Mouse (Mus musculus) cerebellum, postnatal 4 days (tissue): ENCODE results near the gene C3.

Source experiments
- DNase-seq, 2 experiments: peaks; one replicate each; pipeline ENCODE4 v3.0.0; 2022; ENCODE audit warnings: low spot score in 2 of 2, mixed read lengths in 1 of 2

C3 gene

DNA sequence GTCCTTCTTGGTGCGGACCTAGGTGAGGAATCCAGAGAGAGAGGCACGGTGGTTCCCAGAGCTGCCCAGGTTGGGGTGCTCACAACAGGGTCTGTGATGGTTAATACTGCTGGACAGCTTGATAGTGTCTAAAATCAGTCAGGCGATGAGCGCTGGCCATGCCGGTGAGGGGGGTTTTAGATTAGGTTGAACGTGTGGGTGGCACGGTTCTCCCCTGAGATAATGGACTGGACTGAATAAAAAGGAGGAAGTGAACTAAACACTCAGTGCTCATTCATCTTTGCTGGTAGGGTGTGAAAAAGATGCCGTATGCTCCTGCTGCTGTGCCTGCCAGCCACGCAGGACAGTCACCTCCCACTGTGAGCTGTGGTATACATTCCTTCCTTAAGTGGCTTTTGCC, 4.6 kb downstream of the C3 start:
- peak in 1 of 2 experiments; percentile 14 for DNase-seq

DNA sequence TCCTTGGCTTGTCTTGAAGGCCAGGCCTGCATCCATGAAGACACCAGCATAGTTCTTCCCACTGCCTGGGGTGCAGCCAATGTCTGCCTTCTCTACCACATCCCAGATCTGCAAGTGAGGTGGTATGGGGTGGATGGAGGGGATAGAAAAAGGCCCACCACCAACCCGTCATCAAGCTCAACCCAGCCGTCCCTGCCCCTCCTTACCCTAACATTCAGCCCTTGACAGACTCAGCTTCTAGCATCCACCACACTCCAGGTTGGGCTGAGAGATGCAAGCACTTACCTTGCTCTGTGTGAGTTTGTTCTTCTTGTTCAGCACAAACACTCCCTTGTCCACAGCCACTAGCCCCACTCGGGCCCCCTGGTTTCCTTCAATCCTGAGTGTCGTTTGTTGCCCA, 6.0 kb downstream of the C3 start:
- peak in 1 of 2 experiments; percentile 13 for DNase-seq

DNA sequence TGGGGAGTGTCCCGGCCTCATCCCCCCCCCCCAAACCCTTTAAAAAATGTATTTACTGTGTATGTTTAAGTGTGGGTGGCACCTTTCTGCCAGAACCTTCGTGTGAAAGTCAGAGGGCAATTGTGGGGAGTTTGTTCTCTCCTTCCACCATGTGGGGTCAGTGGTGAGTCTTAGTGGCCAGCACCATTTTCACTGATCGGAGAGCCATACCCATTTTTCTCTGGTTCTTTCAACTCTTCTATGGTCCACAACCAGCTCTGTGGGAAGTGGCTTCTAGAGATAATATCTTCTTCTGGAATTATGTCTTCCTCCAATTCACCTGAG, 8.1 kb downstream of the C3 start:
- no peak for DNase-seq

DNA sequence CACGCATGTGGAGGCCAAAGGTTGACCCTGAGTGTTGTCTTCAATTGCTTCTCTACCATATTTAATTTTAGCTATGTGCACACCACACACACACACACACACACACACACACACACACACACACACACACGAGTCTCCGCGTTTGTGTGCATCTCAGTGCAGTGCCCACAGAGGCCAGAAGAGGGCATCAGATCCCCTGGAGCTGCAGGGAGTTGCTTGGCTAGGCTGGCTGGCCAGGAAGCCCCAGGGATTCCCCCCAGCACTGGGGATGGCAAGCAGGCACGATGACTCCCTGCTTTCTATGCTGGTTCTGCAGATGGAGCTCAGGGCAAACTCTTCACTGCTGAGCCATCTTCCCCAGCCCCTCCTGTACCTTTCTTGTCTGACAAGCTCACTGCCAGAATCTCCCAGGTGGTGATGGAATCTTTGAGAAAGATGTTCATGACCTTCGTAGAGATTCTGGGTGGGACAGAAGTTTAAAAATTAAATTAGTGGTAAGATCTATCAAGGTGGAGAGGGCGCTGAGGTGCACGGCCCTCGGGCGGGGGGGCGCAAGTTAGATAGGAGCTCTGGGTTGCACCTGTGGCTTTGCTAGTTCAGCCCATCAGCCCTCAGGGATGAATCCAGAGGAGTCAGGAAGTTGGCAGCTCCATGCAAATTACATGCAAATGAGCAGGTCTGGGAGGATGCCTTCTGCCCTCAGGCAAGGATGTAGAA, 8.6 kb downstream of the C3 start:
- DNase-seq, result peak; percentile 53 to 71

DNA sequence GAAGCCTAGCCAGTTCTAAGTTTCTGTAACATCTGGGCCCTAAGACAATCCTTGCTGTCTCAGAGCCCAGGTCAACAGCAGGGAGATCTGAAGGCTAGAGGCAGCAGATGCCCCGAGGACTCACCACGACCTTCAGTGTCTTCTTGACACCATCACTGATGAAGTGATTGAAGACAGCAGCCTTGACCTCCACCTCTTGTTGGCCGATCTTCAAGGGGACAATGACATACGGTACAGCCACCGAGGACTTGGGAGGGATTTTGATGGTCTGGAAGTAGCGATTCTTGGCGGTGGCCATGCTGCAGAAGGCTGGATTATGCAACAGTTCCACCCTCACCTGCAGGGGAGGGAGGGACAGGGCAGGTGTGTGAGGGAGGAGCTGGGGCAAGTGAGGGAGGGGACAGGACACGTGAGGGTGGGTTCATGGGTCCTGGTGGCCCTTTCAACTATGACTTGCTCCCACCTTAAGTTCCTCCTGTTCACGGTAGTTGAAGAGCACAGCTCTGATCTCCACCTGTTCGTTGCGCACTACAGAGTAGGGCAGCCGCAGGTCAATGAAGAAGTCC, 9.5 kb downstream of the C3 start:
- DNase-seq, result peak in 1 of 2 experiments; percentile 11

DNA sequence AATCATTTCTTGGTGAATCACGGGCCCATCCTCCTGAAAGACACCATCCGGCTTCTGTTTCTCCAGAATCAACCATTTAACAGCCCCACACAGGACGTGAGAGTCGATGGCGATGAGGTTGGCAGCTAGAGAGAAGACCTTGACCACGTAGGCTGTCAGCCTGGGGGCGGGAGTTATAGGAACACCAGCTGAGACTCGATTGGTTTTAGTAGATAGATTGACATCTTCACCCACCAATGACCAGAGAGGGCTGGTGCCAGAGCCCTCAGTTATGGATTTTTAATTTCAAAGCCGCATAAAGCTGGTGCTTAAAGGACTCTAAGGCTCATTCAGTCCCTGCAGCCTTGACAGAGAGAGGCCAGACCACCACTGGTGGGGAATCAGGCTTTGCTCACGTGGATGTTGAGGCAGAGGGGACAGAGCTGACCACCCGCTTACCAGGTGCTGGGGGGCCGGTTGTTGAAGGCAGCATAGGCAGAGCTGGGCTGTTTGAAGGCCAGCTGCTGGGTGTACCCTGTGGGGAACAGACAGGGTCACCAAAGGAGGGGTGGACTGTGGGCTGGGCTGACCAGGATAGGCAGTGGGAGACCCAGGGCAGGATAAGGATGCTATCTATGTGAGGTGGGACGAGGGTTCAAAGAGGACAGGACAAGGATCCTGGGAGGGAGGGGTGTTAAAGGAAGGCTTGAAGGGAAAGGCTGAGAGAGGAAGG, 13.1 kb downstream of the C3 start:
- DNase-seq, result peak in 1 of 2 experiments; percentile 31

DNA sequence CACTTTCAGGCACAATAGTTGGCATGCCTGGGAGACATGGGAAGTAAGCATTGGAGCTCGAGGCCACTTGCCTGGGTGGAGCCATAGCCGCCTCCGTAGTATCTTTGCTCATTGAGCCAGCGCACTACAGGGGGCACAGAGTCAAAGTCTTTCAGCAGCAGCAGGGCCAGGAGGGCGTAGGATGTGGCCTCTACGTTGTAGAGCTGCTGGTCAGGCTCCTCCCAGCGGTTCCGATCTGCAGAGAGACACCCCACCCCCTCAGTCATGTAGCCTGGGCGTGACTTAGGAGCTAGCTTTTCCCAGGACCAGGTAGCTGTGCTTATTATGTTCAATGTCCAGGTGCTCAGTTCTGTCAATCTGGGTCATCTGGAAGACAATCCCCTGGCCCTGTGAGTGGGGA, 16.4 kb downstream of the C3 start:
- DNase-seq, result no peak

DNA sequence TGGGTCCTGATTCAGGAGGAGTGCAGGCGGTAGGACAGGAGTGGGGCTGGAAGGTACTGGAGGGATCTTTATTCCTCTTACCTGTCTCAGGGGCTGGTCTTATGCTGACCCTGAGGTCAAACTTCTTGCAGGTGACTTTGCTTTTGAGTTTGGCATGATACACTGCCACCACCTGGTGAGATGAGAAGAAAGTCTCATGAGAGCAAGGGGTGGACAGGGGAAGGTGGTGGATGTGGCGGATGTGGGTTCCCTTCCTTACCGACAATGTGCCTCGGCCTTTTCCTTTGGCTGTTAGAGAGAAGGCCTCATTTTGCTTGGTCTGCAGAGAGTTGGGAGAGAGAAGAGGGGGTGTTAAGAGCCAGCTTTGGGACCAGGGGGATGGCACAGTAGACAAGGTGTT, 18.6 kb downstream of the C3 start:
- no peak for DNase-seq

DNA sequence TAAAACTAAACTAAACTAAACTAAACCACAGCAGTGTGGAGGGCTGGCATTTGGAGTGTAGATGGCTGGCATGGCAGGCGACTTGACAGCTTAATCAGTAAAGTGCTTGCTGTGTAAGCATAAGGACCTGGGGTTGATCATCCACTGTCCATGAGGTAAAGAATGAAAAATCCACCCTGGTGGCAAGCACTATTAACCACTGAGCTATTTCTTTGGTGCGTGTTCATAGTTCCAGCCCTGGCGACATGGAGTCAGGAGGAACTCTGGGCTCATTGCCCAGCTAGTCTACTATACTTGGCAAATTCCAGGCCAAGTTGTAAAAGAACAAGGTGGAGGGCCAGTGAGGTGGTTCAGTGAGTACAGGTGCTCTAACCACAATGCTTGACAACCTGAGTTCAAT, 20.0 kb downstream of the C3 start:
- DNase-seq, result no peak

DNA sequence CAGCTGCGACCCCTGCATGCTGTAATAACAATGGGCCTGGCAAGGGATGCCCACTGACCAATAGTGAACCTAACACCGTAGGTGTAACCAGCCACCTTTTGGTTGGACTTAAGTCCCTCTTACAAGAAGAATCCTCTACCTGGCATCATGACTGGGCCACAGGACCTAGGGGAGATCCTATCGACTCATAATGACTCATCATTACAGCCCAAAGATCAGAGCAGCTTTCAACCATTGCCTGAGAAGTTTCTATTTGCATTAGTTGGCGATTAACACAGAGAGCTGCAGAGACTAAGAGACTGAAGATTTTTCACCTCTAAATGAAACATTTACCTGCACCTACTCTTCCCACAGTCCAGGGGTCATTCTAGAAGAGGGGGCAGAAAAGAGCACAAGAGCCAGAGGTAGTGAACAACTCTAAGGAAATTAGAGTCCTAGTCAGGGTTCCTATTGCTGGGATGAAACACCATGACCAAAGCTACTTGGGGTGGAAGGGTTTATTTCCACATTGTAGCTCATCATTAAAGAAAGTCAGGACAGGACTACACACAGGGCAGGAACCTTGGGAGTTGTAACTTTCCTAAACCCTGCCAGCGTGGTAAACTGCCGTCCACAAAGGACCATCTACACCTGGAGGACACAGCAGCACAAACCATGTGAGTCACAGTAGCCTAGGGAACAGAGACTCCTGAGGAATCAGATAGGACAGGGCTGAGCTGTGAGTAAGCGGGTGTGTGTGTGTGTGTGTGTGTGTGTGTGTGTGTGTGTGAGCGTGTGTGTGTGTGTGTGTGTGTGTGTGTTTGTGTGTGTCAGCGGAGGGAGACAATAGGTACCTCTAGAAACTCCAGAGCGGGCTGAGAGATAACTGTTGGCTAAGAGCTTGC, 25.9 kb downstream of the C3 start:
- DNase-seq, result no peak

DNA sequence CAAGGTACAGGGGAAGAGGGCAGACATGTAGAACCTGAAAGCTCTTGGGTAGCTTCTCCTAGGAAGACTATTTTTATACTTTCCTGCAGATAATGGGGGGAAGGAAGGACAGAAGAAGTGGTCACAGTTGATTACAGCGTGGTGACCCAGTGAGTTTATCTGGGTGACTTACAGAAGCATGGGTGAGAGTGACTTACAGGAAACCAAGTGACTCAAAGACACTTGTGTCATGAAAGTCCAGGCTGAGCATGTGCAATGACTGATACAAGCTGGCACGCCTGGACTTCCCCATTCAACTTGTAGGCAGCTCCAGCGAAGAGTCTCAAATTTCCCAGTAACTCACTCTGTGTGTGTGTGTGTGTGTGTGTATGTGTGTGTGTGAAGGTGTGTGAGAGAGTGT, 29.7 kb downstream of the C3 start:
- no peak for DNase-seq

DNA sequence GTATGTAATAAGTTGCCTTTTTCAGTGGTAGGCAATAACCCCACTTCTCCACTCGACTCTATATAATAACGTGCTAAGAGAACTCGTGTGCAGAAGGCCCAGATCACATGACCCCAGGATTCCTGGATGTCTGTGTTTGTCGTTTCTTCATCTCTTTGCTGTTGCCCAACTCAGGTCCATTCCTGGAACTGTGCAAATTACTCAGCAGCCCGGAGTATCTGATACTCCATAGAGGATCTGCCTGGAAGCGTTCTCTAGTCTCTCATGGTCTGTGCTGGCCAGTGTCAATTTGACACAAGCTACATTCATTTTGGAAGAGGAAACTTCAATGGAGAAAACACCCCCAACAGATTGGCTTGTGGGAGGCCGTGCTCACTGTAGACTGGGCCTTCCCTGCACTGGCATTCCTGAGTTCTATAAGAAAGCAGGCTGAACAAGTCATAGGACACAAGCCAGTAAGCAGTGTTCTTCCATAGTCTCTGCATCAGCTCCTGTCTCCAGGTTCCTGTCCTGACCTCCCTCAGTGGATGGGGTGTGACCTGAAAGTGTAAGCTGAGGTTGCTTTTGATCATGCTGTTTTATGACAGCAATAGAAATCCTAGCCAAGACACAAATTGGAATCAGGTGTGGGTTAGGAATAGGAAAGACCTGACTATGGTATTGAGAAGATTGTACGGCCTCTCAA, 32.5 kb downstream of the C3 start:
- no peak for DNase-seq

DNA sequence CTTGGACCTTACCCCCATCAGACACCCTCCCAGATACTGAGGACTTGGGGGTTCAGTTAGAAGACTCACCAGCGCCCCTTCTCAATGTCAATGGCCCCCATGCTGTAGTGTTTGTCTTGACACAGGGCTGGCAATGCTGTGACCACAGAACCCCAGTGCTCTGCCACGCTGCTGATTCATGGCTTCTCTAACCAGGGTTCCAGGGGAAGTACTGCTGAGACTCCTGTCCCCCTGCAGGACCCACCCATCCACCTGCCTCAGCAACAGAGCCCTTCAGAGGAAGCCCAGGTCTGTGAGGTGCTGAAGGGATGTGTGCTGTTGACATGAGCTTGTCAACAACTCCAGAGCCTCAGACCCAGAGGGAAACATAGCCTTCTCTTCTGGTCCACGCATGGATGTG, 33.2 kb downstream of the C3 start:
- no peak for DNase-seq

DNA sequence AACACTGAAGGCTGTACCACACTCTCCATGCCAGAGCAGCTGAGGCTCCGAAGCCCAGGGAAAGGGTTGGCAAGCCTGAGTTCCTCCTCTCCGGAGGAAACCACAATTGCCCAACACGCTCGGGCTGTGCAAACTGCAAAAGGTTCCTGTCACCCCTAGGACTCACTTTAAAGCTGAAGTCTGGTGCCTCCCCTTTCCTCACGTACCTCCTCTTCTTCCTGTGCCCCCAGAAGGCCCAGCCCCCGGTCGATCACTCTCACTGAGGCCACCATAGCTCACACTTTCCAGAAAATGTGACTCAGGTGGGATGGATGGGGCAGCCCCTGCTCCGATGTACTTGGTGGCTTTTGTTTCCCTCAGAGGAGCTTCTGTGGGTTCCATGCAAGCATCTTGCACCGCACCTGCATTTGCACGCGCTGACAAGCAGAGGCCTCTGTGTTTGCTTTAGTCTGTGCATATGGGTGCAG, 33.9 kb downstream of the C3 start, which contains the start of gene Tnfsf14:
Gene Tnfsf14 (minus strand): TSS at position 137 of the 467 bp plus-strand sequence.
- DNase-seq, result no peak

DNA sequence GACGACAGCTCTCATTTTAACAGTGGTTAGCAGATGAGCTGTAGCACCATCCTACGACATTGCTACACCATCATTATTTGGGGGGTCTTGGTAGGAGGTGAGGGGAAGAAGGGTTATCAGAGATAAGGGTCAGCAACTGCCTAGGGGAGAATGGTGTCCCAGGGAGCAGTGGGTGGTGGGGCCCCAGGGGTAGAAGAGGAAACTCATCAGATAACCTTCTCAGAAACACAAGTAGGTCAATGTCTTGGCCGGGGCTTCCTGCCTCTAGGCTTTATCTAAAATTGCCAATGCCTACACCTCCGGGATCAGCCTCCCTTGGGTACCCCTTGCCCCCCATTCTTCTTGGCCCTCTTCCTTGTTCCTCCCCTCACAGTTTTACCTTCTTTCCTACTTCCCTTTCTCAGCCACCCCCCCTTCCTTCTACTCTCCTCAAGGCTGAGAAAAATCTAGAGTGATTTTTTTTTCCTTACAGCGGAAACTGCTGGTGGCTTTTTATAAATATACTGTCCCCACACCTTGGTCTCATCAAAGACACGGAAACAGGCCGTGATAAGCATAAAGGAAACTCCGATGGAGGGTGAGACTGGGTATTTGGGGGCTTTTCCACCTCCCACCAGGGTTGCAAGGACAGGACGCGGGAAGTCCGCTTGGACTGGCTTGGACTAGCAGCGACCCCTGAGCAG, 39.3 kb downstream of the C3 start:
- DNase-seq, result no peak

DNA sequence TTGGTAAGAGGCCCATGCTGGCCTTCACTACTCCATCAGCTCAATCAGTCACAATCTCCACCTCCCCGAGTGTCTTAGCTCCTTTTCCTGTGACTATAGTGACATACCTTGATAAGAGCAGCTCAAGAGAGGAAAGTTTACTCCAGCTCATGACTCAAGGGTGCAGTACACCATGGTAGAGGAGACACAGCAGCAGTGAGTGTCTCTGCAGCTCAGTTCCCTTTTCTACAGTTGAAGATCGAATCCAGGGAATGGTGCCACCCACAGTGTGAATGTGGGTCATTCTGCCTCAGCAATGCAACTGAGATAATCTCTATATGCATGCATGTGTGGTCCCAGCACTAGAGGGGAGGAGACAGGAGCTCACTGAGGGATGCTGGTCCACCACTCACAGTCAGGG, 42.3 kb downstream of the C3 start:
- peak in 1 of 2 experiments; percentile 2 for DNase-seq

DNA sequence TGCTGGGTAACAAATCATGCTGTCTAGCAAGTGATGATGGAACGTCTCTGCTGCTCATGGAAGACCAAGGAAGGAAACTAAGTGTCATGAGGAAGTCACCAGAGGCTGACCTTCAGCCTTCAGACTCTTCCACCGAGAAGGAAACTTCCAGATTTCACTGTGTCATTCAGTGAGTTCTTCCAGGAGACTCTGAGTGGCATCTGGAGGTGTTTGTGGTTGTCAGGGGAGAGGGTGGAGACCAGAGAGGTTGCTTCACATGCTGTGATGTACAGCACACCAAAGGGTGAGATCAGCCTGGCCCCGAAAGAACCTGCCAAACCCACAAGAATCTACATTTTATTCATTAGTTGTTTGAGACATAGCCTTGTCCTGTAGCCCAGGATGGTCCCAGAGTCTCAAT, 45.1 kb downstream of the C3 start:
- DNase-seq, result no peak

DNA sequence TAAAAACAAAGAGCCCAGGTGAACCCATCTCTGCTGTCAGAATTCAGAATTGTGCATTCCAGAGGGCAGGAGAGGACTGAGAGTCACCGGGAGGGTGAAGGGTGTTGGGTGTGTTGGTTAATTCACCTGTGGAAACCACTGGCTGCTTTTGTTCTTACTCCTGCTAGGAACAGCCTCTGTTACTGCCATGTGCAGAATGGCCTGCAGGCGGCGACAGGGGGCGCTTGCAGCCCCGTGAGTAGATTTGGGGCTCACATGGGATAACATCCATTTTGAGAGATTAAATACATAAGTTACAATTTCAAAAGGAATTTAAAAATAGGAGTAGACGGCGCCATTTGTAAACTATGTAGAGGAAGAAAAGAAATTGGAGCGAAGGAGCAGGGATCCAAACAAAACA, 47.6 kb downstream of the C3 start:
- DNase-seq, result no peak

DNA sequence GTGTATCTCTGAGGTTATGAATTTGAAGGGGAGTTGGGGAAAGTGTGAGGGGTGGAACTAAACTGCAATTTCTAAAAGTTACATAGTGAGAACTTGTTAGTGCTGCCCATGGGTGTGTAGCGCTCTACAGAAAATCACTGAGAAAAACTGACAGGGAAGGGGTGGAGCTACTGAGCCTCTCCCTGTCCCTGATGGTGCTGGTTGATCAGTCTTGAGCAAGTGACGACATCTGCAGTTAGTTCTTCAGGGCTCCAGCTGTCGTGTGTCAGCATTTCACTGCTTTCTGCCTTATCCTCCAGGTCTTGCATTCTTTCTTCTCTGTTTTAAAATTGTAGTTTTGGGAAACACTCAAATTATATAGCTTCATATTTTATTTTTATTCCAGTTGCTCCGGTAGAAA, 54.6 kb downstream of the C3 start:
- no peak for DNase-seq

DNA sequence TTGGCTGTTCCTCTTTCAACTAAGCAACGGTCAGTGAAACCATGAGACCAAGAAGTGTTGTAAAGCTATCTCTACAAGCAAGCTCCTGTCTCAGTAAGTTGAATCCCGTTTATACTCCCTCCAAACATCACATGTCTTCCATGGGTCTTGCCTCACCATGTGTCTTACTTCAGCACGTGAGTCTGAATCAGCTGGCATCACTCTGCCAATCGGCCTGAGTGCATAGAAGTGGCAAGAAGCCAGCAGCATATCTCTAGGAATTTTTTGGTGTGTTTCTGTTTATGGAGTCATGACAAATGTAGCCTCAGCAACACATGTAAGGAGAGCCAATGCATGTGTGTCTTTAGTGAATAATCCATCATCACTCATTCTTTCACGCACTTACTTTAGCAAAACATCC, 55.6 kb downstream of the C3 start:
- no peak for DNase-seq
